22 mouse cellular contexts compared by ENCODE assay signal in genomic region chr11:44427951-44428350, GRCm38 (mm10). TPM values are rescaled to one million over a fixed set of nuclear protein-coding genes. Genes with fewer than 3 reads are reported as not detected.
"Had no signal": no experiment of that assay in that cellular context is flagged by ENCODE, and none has a peak within 500 bp of the region (broad histone marks: within the 10 kb centered on the region; RNA-seq: fewer than 3 reads in every experiment).

No protein-coding gene starts in this region.

- DNase-seq: kidney, postnatal 14 days; kidney, postnatal 4 days; left cerebral cortex, postnatal 4 days; liver, postnatal 0 days; lung, embryonic 14.5 days; right cerebral cortex, postnatal 4 days; thymus, postnatal 36 days had no signal

- H3K27me3 ChIP-seq: limb, embryonic 12.5 days; limb, embryonic 15.5 days; midbrain, embryonic 13.5 days had no signal

- H3K36me3 ChIP-seq: limb, embryonic 12.5 days; limb, embryonic 15.5 days; midbrain, embryonic 10.5 days; midbrain, embryonic 13.5 days; stomach, embryonic 15.5 days had no signal

- H3K4me3 ChIP-seq: limb, embryonic 12.5 days; limb, embryonic 15.5 days; megakaryocyte, embryonic 14.5 days; midbrain, embryonic 10.5 days; midbrain, embryonic 13.5 days; stomach, embryonic 15.5 days had no signal

RNA-seq across cellular contexts. Expression of gene Il12b, which starts 28.1 kb away (rescaled TPM):
- total RNA-seq: layer of hippocampus, adult 18-20 months; layer of hippocampus, postnatal 14 days; left cerebral cortex, adult 8-10 months; left cerebral cortex, postnatal 14 days; left cerebral cortex, postnatal 4 days; monocyte, adult 5-6 weeks had no signal
- polyA plus RNA-seq: limb, embryonic 12.5 days; liver, embryonic 11.5 days; liver, postnatal 0 days; lung, embryonic 14.5 days; midbrain, embryonic 10.5 days; midbrain, embryonic 13.5 days; midbrain, embryonic 16.5 days; neural tube, embryonic 11.5 days; neural tube, embryonic 14.5 days had no signal
